Mouse (Mus musculus) thymus, adult 2 months (tissue): ENCODE data around the gene Nlrp3.

ENCODE experiments used
- CTCF ChIP-seq: fragments of 200-500 bp; IDR thresholded peaks from 2 replicates; pipeline ENCODE4 v1.5.1; 2012; ENCODE audit warnings: mild to moderate bottlenecking, control low read depth, low read length, moderate library complexity, borderline replicate concordance; ENCODE audit not compliant: control insufficient read depth, poor library complexity, insufficient read depth; ENCODE audit errors: extremely low read depth
- POLR2A ChIP-seq: fragments of 200-500 bp; IDR thresholded peaks from 2 replicates; pipeline ENCODE4 v1.6.1; 2012; ENCODE audit warnings: mild to moderate bottlenecking, low read length, control low read depth, moderate library complexity; ENCODE audit not compliant: control insufficient read depth, poor library complexity, insufficient read depth; ENCODE audit errors: extremely low read depth

GRCm38 (mm10) chr11:59554127-59554526 lies 12.8 kb downstream of the Nlrp3 start:
- TF ChIP-seq CTCF (no peak), POLR2A (no peak)
